Mouse (Mus musculus): ENCODE data around the gene Tmed1. TPM values are rescaled to one million over a fixed set of nuclear protein-coding genes. Genes with fewer than 3 reads are reported as not detected.
"Not testable (repeated sequence)": the region's sequence is repeated elsewhere in the genome, so short reads cannot be mapped to it uniquely, and the experiment has no call there.

The Tmed1 gene
- total and polyA plus RNA-seq, 3 experiments: 22.6 to 36.6 (median 36.4) TPM

- no peak for DNase-seq
These were observed 37.1 kb downstream of the Tmed1 start for GRCm38 (mm10) chr9:21472913-21473312.

GRCm38 (mm10) chr9:21469032-21470024 is 40.7 kb downstream of the Tmed1 start:
- peak; percentile 61 for DNase-seq

GRCm38 (mm10) chr9:21464565-21464928 is 45.5 kb downstream of the Tmed1 start:
- DNase-seq: not testable (repeated sequence)

- DNase-seq: peak; percentile 70
These were observed 46.1 kb downstream of the Tmed1 start for GRCm38 (mm10) chr9:21463766-21464564.

GRCm38 (mm10) chr9:21463138-21463590 is 46.9 kb downstream of the Tmed1 start:
- DNase-seq: peak; percentile 89

- peak; percentile 65 for DNase-seq
These were observed 49.6 kb downstream of the Tmed1 start for GRCm38 (mm10) chr9:21460400-21460940.

- no peak for DNase-seq
These were observed 51.2 kb downstream of the Tmed1 start for GRCm38 (mm10) chr9:21458821-21459220.

Small RNA genes within 50 kb of the gene (microRNA-seq; reads per million reads assigned to microRNA genes)
- gene Mir199a-1: 0 reads per million in 2 experiments

Other genes starting within 250 kb of the Tmed1 start
- gene Atg4d, start 245.0 kb downstream of the Tmed1 start, total RNA-seq (2021): 10 to 100 TPM; 25.9 to 47.0 TPM
- gene Atg4d, start 245.0 kb downstream of the Tmed1 start, polyA plus RNA-seq (2012; rRNA removed): 36.2 and 42.9 TPM in 2 replicates
- 10 to 100 TPM; 27.3 to 38.5 TPM for gene Kri1, start 222.3 kb downstream of the Tmed1 start, total RNA-seq (2021)
- 11.7 and 14.4 TPM in 2 replicates for gene Kri1, start 222.3 kb downstream of the Tmed1 start, polyA plus RNA-seq (2012; rRNA removed)
- gene Cdkn2d, start 218.8 kb downstream of the Tmed1 start, total RNA-seq (2021): 10 to 100 TPM in 1 of 2 experiments, 1 to 10 TPM in 1; 6.0 to 20.3 TPM
- 36.0 and 42.9 TPM in 2 replicates for gene Cdkn2d, start 218.8 kb downstream of the Tmed1 start, polyA plus RNA-seq (2012; rRNA removed)
- not detected for gene Ap1m2, start 197.9 kb downstream of the Tmed1 start, total RNA-seq (2021)
- not detected in 2 replicates for gene Ap1m2, start 197.9 kb downstream of the Tmed1 start, polyA plus RNA-seq (2012; rRNA removed)
- gene Slc44a2, start 189.6 kb downstream of the Tmed1 start, total RNA-seq (2021): 10 to 100 TPM; 30.9 to 56.0 TPM
- gene Slc44a2, start 189.6 kb downstream of the Tmed1 start, polyA plus RNA-seq (2012; rRNA removed): 27.1 and 27.2 TPM in 2 replicates
- 10 to 100 TPM; 51.0 to 60.1 TPM for gene Ilf3, start 142.4 kb downstream of the Tmed1 start, total RNA-seq (2021)
- 38.9 and 39.1 TPM in 2 replicates for gene Ilf3, start 142.4 kb downstream of the Tmed1 start, polyA plus RNA-seq (2012; rRNA removed)
- gene Qtrt1, start 98.4 kb downstream of the Tmed1 start, total RNA-seq (2021): 10 to 100 TPM; 13.1 to 15.9 TPM
- gene Qtrt1, start 98.4 kb downstream of the Tmed1 start, polyA plus RNA-seq (2012; rRNA removed): 23.4 and 28.6 TPM in 2 replicates
- 100 to 1,000 TPM in 1 of 2 experiments, 10 to 100 TPM in 1; 99.0 to 134 TPM for gene Dnm2, start 85.3 kb downstream of the Tmed1 start, total RNA-seq (2021)
- 328 and 381 TPM in 2 replicates for gene Dnm2, start 85.3 kb downstream of the Tmed1 start, polyA plus RNA-seq (2012; rRNA removed)
- 1 to 10 TPM; 1.4 to 2.3 TPM for gene AB124611, start 15.9 kb upstream of the Tmed1 start, total RNA-seq (2021)
- gene AB124611, start 15.9 kb upstream of the Tmed1 start, polyA plus RNA-seq (2012; rRNA removed): 1.7 and 2.8 TPM in 2 replicates
- gene Carm1, start 36.6 kb upstream of the Tmed1 start, total RNA-seq (2021): 10 to 100 TPM; 39.9 to 52.3 TPM
- gene Carm1, start 36.6 kb upstream of the Tmed1 start, polyA plus RNA-seq (2012; rRNA removed): 72.8 and 95.4 TPM in 2 replicates
- gene Timm29, start 82.5 kb upstream of the Tmed1 start, total RNA-seq (2021): 10 to 100 TPM; 55.2 to 62.3 TPM
- gene Timm29, start 82.5 kb upstream of the Tmed1 start, polyA plus RNA-seq (2012; rRNA removed): 60.1 and 62.2 TPM in 2 replicates
- gene Yipf2, start 82.6 kb upstream of the Tmed1 start, total RNA-seq (2021): 10 to 100 TPM; 26.5 to 36.1 TPM
- gene Yipf2, start 82.6 kb upstream of the Tmed1 start, polyA plus RNA-seq (2012; rRNA removed): 58.5 and 67.4 TPM in 2 replicates
- gene Smarca4, start 105.9 kb upstream of the Tmed1 start, total RNA-seq (2021): 10 to 100 TPM; 72.3 to 88.2 TPM
- 47.1 and 62.0 TPM in 2 replicates for gene Smarca4, start 105.9 kb upstream of the Tmed1 start, polyA plus RNA-seq (2012; rRNA removed)
- gene Ldlr, start 213.2 kb upstream of the Tmed1 start, total RNA-seq (2021): 100 to 1,000 TPM in 1 of 2 experiments, 10 to 100 TPM in 1; 61.6 to 210 TPM
- gene Ldlr, start 213.2 kb upstream of the Tmed1 start, polyA plus RNA-seq (2012; rRNA removed): 79.5 and 143 TPM in 2 replicates